Mouse (Mus musculus): Measurements from ENCODE around the gene Trpm1. TPM values are rescaled to one million over a fixed set of nuclear protein-coding genes. Genes with fewer than 3 reads are reported as not detected.

Gene Trpm1
- polyA plus RNA-seq, 1 experiment from 2014 or later: 1.0 TPM

DNA sequence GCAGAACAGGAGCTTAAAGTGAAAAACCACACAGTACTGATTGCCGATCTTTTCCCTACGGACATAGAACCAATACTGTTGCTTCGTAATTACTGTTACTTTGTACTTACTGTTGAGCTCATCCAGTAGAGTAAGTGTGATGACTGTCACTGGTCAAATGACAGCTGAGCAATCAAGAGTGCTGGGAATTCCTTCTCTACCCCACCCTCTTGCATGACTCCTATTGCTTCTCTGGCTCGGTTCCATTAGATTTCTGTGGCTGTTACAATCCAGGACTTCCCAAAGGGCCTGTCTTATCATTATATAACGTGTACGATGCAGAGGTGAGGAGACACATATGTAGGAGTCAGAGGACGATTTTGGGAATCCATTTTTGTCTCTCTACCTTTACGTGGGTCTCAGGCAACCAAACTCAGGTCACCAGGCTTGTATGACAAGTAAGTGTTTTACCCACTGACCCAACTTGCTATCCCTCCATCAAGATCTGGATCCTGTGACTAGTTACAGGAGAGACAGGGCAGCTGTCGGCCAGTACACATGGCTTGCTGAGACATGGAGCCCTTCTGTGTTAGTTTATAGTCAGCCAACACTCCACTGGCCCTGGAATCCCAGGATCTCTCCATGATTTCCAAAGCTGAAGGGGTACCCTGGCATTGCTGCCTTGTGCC is 85.6 kb downstream of the Trpm1 start:
- Histone ChIP-seq H3K27ac (peak overlapping the region; percentile 63; the same call in 1 of the 2 replicates), H3K9me3 (no peaks in the 10 kb centered on the region), H3K4me1 (peaks cover 17% of the 10 kb centered on the region), H3K27me3 (no peaks in the 10 kb centered on the region), H3K4me2 (no peak overlapping the region), H3K4me3 (no peak overlapping the region), H3K36me3 (no peaks in the 10 kb centered on the region), H3K9ac (no peak overlapping the region)
- ATAC-seq (ENCODE audit: insufficient number of reproducible peaks, low FRiP score, low TSS enrichment, low read depth): no peak
- WGBS: 72% methylated on average over 9 of the region's 9 CpGs

DNA sequence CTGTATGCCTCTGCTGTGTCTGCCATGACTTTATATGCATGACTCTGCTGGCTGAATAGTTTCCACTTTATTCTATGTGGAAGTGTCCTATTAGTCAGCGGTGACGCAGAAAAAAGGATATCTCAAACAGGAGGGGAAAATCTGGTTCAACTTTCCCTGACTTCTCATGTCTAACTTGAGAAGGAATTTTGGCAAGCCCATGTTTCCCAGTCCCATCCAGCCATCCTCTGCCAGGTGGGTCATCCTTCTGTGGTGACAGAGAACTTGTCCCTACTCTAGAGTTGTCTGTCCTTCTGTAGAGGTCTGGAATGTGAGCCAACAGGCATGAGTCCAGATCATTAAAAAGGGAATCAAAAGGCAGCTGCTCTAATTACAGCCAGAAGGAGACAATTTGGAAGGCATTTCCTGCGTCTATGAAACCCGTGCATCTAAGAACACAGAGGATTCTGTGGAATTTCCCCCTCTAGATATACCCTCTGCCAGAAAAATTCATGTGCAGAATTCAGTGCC is 86.2 kb downstream of the Trpm1 start:
- Histone ChIP-seq H3K27me3 (no peaks in the 10 kb centered on the region), H3K36me3 (no peaks in the 10 kb centered on the region), H3K4me2 (no peak overlapping the region), H3K4me1 (peaks cover 17% of the 10 kb centered on the region), H3K9ac (no peak overlapping the region), H3K27ac (peak overlapping the region; percentile 63; the same call in 1 of the 2 replicates), H3K4me3 (no peak overlapping the region), H3K9me3 (no peaks in the 10 kb centered on the region)
- no peak for ATAC-seq (ENCODE audit: insufficient number of reproducible peaks, low FRiP score, low TSS enrichment, low read depth)
- WGBS: 36% methylated on average over 4 of the region's 4 CpGs

DNA sequence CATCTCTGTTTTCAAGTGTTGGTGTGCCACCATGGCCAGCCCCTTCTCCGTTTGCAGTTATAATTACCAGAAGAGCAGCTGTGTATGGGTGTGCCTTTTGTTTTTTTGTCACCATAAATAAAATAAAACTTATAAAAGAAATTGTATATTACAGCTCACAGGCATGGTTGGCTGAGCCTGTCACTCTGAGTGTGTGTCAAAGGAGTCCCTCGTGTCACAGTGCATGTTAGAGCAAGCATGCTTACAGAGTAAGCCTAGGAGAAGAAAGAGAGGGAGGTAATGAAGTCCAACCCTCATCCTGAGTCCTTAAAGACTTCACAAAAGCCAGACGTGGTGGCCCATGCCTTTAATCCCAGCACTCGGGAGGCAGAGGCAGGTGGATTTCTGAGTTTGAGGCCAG is 88.8 kb downstream of the Trpm1 start:
- WGBS: 37% methylated on average over 4 of the region's 4 CpGs
- no peaks in the 10 kb centered on the region for H3K27me3 ChIP-seq
- no peak overlapping the region for H3K4me2 ChIP-seq
- H3K9me3 ChIP-seq: no peaks in the 10 kb centered on the region
- H3K27ac ChIP-seq: no peak overlapping the region
- H3K4me1 ChIP-seq: peaks cover 17% of the 10 kb centered on the region
- H3K9ac ChIP-seq: no peak overlapping the region
- H3K36me3 ChIP-seq: no peaks in the 10 kb centered on the region
- ATAC-seq (ENCODE audit: insufficient number of reproducible peaks, low FRiP score, low TSS enrichment, low read depth): no peak
- H3K4me3 ChIP-seq: no peak overlapping the region

DNA sequence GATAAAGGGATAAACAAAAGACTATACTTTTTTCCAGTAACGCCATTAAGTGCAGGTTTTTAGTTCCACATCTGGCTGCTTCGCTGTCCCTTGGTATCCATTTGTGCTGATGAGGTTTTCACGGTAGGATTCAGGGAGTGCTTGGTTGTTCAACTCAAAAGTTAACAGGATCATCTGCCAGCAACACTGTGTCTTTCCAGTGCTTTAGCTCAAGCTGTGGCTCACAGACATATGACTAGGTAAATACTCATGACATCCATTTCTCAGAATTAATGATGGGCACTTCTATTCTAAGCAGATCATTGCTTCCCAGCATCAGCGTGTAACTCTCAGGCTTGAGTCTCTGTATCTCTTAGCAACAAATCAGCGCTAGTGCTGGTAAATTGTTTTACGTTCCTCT is 90.7 kb downstream of the Trpm1 start:
- Histone ChIP-seq H3K27me3 (no peaks in the 10 kb centered on the region), H3K4me1 (peaks cover 14% of the 10 kb centered on the region), H3K9me3 (no peaks in the 10 kb centered on the region), H3K36me3 (no peaks in the 10 kb centered on the region), H3K4me2 (no peak overlapping the region), H3K4me3 (no peak overlapping the region), H3K9ac (no peak overlapping the region), H3K27ac (no peak overlapping the region)
- ATAC-seq (ENCODE audit: insufficient number of reproducible peaks, low FRiP score, low TSS enrichment, low read depth): no peak
- WGBS: 67% methylated on average over 6 of the region's 6 CpGs

DNA sequence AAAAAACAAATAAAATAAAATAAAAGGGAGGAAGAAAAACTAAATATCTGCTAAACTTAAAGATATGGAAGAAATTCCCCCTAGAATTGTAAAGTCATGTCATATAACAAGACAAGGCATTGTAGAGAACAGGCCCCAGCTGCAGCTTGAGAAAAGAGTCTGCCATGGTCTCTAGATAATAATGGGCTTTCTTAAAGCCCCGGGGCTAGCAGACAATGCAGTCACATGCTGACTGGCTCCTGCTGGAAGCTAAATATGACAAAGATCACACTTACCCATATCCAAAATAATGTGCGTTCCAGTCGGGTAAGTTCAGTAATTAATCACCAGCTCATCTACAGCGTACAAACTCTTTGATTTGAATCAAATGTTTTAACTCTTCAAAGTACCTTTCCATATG is 93.1 kb downstream of the Trpm1 start:
- Histone ChIP-seq H3K4me2 (no peak overlapping the region), H3K9me3 (no peaks in the 10 kb centered on the region), H3K36me3 (no peaks in the 10 kb centered on the region), H3K4me1 (peaks cover 6% of the 10 kb centered on the region; the same call in 1 of the 2 replicates), H3K27ac (no peak overlapping the region), H3K9ac (no peak overlapping the region), H3K4me3 (no peak overlapping the region), H3K27me3 (no peaks in the 10 kb centered on the region)
- WGBS: 71% methylated on average over 4 of the region's 4 CpGs
- ATAC-seq (ENCODE audit: insufficient number of reproducible peaks, low FRiP score, low TSS enrichment, low read depth): no peak

DNA sequence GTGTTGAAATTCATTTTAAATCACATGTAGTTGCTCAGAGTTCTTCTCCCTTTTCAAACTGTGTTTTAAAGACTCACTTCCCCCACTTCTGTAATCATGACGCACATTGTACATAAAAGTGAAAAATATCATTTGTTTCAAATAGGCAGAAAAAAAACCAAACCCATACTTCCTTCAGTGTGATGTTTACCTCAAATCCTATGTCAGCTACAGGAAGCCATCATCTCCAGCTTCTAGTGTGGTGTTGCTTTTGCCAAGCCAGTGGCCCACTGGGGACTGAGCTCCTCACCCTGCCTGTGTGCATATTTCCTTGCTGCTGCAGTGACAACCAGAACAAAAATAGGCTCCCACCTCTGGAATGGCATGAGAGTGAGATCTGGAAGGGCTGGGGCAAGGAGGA is 94.7 kb downstream of the Trpm1 start:
- no peak overlapping the region for H3K4me3 ChIP-seq
- H3K27ac ChIP-seq: no peak overlapping the region
- no peak overlapping the region for H3K4me2 ChIP-seq
- H3K36me3 ChIP-seq: no peaks in the 10 kb centered on the region
- H3K9me3 ChIP-seq: no peaks in the 10 kb centered on the region
- ATAC-seq (ENCODE audit: insufficient number of reproducible peaks, low FRiP score, low TSS enrichment, low read depth): no peak
- 77% methylated on average over 1 of the region's 1 CpGs for WGBS
- H3K27me3 ChIP-seq: no peaks in the 10 kb centered on the region
- no peaks in the 10 kb centered on the region for H3K4me1 ChIP-seq
- H3K9ac ChIP-seq: no peak overlapping the region

DNA sequence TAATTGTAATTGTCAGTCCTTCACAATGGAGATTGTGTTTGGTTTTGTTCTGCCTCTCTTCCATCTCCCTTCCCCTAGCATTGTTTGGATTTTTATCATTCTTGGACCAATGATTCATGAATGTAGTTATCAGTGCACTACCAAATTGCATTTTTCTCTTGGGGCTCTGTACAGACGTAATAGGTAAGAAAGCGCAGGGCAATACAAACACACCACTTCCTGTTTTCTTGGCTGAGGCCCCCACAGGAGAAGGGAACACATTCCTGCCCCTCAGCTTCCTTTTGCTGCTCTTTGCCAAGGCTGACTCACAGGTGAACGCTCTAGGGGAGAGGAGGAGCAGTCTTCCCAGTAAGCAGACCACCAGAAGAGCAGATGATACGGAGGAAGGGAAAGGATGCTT is 96.1 kb downstream of the Trpm1 start:
- Histone ChIP-seq H3K9ac (no peak overlapping the region), H3K36me3 (no peaks in the 10 kb centered on the region), H3K27ac (no peak overlapping the region), H3K4me1 (no peaks in the 10 kb centered on the region), H3K9me3 (no peaks in the 10 kb centered on the region), H3K4me2 (no peak overlapping the region), H3K4me3 (no peak overlapping the region), H3K27me3 (no peaks in the 10 kb centered on the region)
- no peak for ATAC-seq (ENCODE audit: insufficient number of reproducible peaks, low FRiP score, low TSS enrichment, low read depth)
- 43% methylated on average over 4 of the region's 4 CpGs for whole genome bisulfite sequencing

DNA sequence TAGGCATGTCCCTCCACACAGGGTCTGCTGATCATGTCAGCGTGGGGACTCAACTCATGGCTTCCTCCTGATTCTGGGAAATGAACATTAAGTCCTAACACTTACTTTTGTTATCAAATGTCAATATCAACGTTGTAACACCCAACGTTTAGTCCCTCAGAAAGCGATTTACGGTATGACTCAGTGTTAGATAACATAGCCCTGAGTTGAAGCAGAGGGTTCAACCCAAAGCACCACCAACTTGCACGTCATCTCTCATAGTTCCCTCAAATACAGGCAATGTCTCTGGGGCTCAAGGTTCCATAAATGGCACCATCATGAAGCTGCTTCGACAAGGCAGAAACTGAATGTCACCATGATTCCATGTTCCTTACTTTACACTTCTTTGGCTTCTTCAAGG is 96.8 kb downstream of the Trpm1 start:
- Histone ChIP-seq H3K9me3 (no peaks in the 10 kb centered on the region), H3K27me3 (no peaks in the 10 kb centered on the region), H3K4me3 (no peak overlapping the region), H3K9ac (no peak overlapping the region), H3K4me2 (no peak overlapping the region), H3K27ac (no peak overlapping the region), H3K4me1 (no peaks in the 10 kb centered on the region), H3K36me3 (no peaks in the 10 kb centered on the region)
- no peak for ATAC-seq (ENCODE audit: insufficient number of reproducible peaks, low FRiP score, low TSS enrichment, low read depth)
- WGBS: 91% methylated on average over 7 of the region's 7 CpGs

DNA sequence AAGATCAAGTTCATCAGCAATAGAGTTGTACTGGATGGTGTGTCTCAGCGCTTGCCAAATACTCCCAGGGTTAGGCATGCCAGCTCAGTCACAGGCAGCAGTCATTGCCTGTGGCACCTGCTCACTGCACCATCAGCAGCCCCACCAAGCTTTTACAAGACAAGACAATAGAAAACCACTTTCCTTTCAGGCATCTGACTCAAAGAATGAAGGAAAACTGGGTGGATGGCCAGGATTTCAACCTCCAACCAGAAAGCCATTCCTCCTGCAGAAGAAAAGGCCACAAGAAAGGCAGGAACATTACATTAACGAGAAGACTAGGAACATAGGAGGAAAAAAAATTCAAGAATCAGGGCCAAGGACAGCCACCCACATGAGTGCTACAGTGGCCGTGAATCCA is 100.1 kb downstream of the Trpm1 start:
- no peak overlapping the region for H3K27ac ChIP-seq
- H3K36me3 ChIP-seq: no peaks in the 10 kb centered on the region
- no peak overlapping the region for H3K9ac ChIP-seq
- WGBS: 81% methylated on average over 3 of the region's 3 CpGs
- H3K4me2 ChIP-seq: no peak overlapping the region
- ATAC-seq (ENCODE audit: insufficient number of reproducible peaks, low FRiP score, low TSS enrichment, low read depth): no peak
- no peaks in the 10 kb centered on the region for H3K9me3 ChIP-seq
- H3K27me3 ChIP-seq: no peaks in the 10 kb centered on the region
- no peak overlapping the region for H3K4me3 ChIP-seq
- H3K4me1 ChIP-seq: no peaks in the 10 kb centered on the region

DNA sequence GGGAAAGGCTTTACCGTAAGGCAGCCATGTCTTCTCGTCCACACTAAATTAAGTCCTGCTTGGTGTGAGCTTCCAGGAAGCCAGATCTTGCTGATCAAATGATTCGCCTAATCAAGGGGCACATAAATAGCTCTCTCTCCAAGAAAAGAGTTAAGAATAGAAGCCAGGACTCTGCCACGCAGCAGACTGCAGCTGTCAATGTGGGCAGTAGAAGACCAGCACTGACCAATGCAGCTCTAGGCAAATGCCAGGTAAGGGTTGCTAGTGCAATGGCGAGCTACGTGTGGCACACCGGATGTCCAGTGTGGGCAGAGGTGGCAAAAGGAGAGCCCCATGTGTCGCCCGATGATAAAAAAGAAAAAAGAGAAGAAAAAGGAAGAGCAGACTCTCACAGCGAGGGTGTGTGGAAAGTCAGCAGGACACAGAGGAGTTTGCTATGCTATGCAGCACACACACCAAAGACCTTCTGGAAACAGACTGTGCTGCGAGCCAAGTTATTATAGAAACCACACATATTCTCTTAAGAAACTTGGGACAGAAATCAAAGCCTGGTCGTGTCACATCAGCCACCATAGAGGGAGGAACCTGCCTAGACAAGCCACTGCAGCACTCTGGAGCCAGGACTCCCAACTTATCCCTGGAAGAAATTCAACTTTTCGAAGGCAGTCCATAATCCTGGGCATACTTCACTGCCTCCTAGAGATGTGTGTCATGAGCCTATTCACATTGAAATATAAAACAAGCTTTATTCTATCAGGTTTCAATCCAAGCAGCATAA is 112.1 kb downstream of the Trpm1 start:
- ATAC-seq (ENCODE audit: insufficient number of reproducible peaks, low FRiP score, low TSS enrichment, low read depth): no peak
- Histone ChIP-seq H3K4me3 (no peak overlapping the region), H3K4me2 (no peak overlapping the region), H3K9ac (no peak overlapping the region), H3K36me3 (no peaks in the 10 kb centered on the region), H3K27me3 (peaks cover 14% of the 10 kb centered on the region; the same call in 1 of the 2 replicates), H3K9me3 (0 out of 2 replicates have a peak, but pooled peaks cover 4% of the 10 kb centered on the region), H3K4me1 (peaks cover 4% of the 10 kb centered on the region; the same call in 1 of the 2 replicates), H3K27ac (0 out of 2 replicates have a peak overlapping the region, but pooled peaks have one; percentile 47)
- WGBS: 71% methylated on average over 13 of the region's 13 CpGs

DNA sequence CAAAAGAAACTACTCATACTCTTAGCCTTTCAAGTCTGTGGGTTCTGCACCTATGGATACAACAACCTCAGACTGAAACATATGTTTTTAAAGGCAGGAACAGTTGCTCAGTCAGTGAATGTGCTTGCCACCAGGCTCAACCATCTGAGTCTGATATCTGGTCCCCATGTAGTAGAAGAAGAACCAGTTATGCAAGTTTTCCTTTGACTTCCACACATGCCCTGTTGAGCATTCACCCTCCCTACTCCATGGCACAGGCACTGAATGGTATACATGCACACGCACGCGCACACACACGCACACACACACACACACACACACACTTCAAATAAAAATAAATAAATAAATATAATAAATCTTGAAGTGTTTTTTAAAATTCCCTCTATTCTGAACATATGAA is 113.0 kb downstream of the Trpm1 start:
- Histone ChIP-seq H3K9ac (no peak overlapping the region), H3K27ac (no peak overlapping the region), H3K4me3 (no peak overlapping the region), H3K4me2 (no peak overlapping the region), H3K9me3 (no peaks in the 10 kb centered on the region), H3K36me3 (no peaks in the 10 kb centered on the region), H3K4me1 (peaks cover 4% of the 10 kb centered on the region; the same call in 1 of the 2 replicates), H3K27me3 (peaks cover 14% of the 10 kb centered on the region; the same call in 1 of the 2 replicates)
- no peak for ATAC-seq (ENCODE audit: insufficient number of reproducible peaks, low FRiP score, low TSS enrichment, low read depth)
- 87% methylated on average over 4 of the region's 4 CpGs for WGBS

DNA sequence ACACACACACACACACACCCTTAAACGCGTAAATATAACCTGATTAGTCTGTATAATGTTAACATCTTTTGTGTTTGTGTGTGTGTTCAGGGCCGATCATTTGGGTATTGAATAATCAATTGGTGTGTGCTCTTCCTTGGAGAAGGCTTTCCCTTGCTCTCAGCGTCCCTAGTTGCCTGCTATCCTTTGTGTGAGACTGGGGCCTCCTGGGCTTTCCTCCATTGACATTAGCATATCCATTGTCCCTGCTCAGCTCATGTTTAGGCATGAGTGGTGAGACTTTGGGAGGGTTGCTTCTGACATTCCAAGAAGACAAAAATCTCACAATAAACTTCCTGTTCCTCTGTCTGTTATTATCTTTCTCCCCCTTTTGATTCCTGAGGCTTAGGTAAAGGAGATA is 118.3 kb downstream of the Trpm1 start:
- ATAC-seq (ENCODE audit: insufficient number of reproducible peaks, low FRiP score, low TSS enrichment, low read depth): no peak
- H3K9me3 ChIP-seq: no peaks in the 10 kb centered on the region
- H3K4me3 ChIP-seq: no peak overlapping the region
- no peak overlapping the region for H3K4me2 ChIP-seq
- no peaks in the 10 kb centered on the region for H3K36me3 ChIP-seq
- peaks cover 14% of the 10 kb centered on the region; the same call in 1 of the 2 replicates for H3K27me3 ChIP-seq
- no peak overlapping the region for H3K9ac ChIP-seq
- no peak overlapping the region for H3K27ac ChIP-seq
- WGBS: 48% methylated on average over 4 of the region's 4 CpGs
- peaks cover 7% of the 10 kb centered on the region; the same call in 1 of the 2 replicates for H3K4me1 ChIP-seq
